Mouse (Mus musculus): ENCODE measurements around the gene Ralgds.

- TF ChIP-seq CTCF (IDR thresholded peaks at IDR 0.05; ENCODE audit: borderline replicate concordance, insufficient read depth, low read depth, low read length) (no peak), POLR2A (IDR thresholded peaks at IDR 0.05; ENCODE audit: borderline replicate concordance, insufficient read depth, low read length) (no peak)
Measured at GRCm38 (mm10) chr2:28599569-28599900, 86.6 kb downstream of the Ralgds start.
